Mouse (Mus musculus): ENCODE results near the gene Cd2. TPM values are rescaled to one million over a fixed set of nuclear protein-coding genes. Genes with fewer than 3 reads are reported as not detected.

The Cd2 gene
- under 1 TPM in 1 of 2 experiments, not detected in 1; 0.29 TPM for total RNA-seq (2021)
- long read RNA-seq, experiment 1, result 0 reads
- long read RNA-seq, experiment 2, result 0 reads

DNA sequence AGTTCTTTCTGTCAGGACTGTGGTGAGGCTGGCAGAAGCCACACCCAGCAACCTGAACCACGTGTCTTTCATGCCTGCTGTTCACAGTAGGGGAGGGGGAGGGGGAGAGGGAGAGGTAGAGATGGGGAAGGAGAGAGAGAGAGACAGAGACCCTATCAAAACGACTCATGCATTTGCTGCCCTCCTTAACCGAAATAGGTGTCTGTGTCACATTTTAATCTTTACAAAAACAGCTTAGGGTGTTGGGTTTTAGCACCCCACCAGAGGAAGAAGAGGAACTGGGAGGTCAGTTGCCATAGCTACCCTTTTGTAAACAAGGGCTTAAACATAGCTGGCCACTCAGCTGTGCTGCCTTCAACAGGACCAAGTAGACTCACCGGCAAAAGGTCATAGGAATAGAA lies at the start of gene Cd2:
Cd2 (minus strand) TSS at position 29 of the 401 bp plus-strand sequence.
- DNase-seq, result no peak

DNA sequence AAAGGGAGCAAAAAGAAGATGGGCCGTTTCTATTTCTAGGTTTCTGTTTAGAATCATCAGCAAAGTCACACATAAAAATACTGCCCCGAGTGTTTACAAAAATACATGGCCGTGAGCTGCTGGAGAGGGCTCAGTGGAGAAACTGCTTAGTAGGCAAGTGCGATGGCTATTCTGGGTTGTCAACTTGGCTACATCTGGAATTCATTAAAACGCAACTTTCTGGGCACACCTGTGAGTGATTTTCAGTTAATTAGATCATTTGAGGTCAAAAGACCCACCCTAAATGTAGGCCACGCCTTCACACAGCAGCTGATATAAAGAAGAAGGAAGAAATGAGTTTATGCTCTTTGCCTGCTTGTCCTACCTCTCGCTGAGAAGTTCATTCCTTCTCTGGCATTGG lies 40.9 kb upstream of the Cd2 start:
- no peak for DNase-seq

DNA sequence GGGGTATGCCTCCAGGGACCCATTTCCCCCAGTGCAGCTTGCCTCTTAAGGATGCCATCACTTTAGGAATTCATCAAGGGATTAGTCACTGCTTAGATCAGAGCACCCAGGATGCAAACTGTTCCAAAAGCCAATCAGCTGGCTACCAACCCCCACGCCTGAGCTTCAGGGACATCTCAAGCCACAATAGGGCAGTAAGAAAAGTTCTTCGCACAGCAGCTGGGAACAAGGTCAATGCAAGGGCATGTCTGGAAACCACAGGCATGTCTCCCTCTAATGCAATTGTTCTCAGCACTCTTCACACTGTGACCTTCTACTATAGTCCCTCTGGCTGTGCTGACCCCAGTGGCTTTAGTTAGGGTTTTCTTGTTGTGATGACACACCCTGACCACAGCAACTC lies 39.5 kb upstream of the Cd2 start:
- DNase-seq, result no peak

DNA sequence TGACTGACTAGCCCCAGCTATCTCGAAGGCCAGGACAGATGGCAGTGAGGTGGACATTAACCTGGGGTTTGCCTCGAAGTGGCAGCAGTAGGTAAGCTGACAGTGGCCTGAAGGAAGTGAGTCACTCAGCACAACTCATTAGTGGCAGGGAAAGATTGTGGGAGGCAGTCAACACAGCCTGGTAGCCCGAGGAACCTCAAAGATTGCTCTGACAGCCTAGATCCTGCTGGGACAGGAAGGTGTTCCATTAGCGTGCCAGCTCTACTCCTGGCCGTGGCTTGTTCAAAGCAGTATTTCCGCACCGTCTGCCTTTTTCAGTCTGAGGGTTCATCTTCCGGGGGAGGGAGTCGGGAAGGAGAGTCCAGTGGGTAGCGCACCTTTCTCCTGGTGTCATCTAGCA lies 34.7 kb upstream of the Cd2 start:
- DNase-seq, result no peak

DNA sequence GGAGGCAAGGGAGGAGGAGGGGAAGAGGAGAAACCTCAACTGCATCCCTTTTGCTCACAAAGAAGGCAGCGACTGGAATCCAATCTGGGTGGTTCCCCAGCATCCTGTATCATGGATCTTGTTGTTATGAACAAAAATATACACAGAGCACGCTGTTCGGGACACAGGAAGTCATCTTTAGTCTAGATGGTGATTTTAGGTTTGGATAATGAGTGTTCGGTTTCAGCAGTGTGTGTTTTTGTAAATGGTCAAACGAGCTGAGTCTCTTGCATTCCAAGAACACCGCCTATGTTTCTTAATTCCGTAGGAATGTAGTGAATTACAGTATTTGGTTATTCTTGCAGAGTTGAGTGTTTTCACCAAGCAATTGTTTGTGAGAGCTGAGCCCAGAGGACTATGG lies 33.1 kb upstream of the Cd2 start:
- DNase-seq, result no peak

DNA sequence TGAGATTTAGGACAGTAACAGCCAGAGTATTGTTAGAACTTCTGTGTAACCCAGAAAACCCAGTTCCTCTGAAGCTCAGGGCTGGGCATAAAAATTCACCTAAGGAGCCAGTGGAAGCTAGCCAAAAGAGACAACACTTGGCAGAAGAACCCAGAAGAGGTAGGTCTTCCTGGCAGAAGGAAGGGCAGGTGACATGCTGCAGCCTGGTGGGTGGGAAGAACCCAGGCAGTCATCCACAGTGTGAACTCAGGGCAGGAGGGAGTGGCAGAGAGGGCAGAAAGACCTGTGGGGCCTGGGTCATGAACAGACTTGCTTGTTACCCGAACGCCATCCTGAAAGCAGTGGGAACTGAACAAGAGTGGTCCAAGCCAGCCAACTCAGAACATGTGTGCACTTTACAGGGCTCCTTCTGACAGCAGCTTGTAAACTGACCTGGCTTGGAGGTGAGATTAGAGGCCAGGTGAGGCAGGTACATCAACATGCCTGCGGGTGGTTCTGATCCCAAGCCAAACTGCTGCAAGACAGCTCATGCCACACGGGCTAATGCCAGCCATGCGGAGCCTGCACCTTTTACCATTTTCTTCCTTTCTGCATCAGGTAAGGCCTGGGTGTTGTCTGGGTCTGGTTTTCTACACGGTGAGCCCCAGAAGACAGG lies 30.9 kb upstream of the Cd2 start:
- no peak for DNase-seq

DNA sequence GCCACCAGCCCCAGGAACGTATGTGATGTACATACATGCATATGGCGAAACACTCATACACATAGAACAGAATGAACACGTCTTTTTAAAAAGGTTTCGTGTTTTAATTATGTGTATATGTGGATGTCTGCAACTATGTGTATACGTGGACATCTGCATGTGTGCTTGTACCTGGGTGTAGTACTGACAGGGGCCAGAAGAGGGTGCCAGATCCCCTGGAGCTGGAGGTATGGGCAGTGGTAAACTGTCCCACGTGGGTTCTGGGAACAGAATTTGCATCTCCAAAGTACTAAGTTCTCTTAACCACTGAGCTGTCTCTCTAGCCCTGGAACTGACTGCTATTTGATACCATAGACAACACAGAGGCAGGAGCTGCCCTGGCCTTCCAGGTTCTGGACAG lies 30.4 kb upstream of the Cd2 start:
- no peak for DNase-seq

DNA sequence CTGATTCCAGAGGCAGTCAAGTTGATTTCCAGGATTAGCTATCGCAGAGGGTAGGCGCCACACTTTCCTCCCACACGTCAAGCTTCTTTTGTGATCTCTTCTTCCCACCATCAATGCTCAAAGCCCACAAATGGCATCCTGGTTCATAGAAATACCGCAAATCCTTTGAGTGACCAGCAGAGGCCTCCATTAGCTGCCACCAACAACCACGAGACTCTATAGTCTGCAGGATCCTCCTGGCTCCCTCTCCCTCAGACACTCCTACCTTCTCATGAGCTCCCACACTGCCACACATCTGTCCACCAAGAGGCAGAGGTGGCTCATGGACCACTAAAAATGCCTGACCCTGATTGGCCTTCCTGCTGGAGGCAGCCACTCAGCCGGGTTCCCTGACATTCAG lies 27.2 kb upstream of the Cd2 start:
- DNase-seq, result no peak

DNA sequence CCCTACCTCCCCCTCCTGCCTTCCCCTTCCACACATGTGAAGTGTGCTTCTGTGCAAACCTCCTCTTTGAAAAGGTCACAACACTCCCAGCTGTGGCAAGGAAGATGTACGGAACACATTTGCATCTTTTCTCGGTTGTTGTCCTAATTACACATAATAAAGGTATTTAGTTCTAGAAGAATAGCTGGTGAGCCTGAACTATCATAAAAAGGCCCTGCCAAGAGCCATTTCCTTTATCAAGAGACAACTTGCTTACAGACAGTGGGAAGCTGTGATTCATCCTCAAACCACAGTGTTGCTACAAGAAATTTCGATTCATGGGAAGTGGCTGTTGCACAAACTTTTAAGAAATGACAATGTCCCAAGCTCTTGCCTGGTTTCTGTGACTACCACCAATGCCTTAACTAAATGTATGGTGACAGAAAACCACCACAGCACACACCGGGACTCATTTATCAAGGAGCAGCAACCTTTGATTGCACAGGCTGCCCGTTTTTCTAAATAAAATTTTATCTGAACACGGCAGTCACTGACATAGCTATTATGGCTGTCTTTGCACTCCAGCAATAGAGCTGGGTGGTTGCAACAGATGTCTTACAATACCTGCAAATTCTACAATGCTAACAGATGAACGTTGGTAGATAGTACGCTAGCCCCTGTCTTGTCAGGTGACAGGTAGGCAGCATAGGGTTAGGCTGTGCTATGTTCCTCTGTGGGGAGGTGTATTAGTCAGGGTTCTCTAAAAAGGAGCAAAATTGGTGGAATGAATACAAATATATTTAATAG lies 25.7 kb upstream of the Cd2 start:
- no peak for DNase-seq

DNA sequence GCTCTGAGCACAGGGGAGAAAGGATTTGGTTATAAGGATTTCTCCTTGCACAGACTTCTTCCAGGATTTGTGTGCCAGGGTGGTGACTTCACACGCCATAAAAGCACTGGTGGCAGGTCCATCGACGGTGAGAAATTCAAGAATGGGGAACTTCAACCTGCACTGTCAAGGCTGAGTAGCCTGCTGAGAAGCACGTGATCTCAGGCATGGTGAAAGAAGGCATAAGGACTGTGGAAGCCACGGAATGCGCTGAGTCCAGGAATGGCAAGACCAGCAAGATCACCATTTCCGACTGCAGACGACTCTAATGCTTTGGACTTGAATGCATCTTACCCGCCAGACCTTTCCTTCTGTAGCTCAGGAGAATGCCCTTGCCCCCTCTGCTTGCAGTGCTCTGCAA lies 23.2 kb upstream of the Cd2 start:
- no peak for DNase-seq

DNA sequence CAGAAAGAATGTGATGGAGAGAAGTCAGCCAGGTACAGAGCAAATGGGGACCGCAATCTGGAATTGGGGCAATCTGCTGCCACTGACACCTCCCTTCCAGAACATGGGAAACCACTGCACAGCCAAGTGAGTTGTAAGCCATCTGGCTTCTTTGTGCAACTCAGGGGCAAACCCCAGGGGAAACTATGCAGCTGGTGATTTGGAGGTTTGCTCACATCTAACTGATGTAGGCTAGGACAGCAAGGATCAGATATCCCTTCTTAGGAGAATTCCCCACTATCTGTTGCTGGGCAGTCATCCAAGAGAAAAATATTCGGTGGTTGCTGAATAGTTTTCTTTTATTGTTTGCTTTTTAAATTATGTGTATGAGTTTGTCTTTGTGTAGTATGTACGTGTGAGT lies 21.9 kb upstream of the Cd2 start:
- DNase-seq, result no peak

DNA sequence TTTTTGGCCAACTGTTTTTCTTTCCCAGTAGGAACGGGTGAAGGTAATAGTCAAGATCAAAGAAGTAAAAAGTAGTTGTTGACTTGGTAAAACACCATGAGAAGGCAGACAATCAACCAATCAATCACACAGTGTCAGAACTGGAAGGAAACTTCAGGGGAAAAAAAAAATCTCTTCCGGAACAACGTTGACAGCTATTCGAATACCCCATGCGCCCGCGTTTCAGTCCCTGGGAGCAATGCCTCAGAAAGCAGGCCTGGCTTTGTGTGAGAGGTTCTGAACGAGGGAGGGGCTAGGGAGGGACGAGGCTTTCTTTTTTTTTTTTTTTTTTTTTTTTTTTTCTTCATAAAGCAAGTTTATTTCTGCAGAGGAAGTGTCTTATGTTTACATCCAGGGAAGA lies 18.4 kb upstream of the Cd2 start:
- no peak for DNase-seq

DNA sequence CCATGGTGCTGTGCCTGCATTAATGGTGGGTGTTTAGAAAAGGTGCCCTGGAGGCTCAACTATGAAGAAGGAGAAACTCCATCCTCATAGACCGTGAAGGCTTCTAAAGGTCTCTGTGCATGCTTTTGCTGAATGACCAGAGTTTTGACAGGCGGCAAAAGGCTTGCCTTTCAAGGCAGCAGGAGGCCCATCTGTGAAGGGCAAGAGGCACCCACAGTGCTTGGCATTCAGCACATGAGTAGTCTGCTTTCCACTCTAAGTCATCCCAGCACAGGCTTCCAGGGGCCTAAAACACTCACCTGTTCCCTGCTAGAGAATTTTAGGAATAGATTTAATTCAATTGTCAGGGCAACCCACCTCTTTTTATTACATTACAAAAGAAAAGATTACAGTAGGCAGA lies 17.3 kb upstream of the Cd2 start:
- no peak for DNase-seq

DNA sequence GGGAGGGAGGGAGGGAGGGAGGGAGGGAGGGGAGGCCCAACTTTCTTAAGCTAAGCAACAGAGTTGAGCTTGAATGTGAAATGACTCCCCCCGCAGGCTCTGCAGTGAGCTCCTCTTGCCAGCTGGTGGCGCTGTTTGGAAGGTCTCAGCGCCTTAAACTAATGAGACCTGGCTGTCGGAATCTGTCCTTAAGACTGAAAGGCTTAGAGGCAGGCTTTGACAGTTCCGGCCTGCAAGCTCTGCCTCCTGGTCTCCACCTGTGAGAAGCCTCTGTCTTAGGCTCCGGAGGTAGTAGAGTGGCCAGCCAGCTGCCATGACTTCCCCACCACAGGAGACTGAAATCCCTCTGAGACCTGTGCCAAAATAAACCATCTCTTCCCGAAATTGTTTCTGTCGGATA lies 16.4 kb upstream of the Cd2 start:
- peak; percentile 56 for DNase-seq

DNA sequence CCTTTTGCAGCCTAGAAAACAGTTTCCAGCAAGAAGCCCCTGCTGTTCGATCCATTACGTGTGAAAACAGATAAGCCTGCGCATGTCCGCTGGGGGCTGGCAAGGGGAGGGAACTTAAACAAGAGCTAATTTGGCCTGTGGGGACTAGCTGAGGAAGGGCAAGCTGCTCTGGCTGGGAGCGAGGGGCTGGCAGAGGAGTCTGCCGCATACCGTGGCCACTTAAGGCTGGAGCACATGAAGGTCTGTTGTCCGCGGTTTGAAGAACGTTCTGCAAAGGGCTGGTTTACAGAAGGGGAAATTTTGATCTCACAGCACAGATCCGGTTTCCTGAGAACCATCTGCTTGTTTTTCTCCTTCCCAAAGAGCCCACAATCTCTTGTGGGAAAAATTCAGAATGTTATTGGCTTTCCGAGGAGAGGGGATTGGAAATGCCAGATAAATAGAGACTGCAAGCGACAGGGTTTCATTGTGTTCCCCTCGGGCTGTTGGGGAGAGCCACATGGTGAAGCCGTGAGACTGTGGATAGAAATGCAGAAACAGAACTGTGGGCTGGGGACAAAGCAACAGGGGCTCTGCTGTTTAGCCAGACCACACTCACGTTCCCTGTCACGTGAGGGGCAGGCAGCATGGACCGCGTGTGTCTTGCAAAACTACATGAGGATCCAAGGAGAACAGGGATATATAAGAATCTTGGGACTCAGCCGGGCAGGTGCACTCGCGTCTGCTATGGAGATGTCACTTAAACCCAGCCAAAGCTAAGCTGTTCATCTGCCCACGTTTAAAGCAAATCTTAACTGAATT lies 12.7 kb upstream of the Cd2 start:
- no peak for DNase-seq

DNA sequence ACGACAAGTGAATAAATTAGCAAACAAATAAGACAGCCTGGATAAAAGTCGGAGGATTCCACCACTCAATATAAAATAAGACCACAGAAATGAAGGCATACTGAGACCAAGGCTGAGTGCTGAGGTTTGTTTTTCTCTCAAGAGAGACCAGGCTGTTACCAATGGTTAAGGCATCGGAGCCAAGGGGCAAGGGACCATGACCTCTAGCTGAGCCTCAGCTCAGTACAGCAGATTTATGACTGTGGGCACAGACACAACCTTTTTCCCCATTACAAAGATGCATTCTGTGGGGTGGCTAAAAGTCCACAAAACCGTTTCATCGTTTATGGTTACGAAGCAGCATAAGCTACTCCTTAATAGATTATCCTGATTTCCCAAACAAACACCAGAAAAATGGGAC lies 11.9 kb upstream of the Cd2 start:
- no peak for DNase-seq

DNA sequence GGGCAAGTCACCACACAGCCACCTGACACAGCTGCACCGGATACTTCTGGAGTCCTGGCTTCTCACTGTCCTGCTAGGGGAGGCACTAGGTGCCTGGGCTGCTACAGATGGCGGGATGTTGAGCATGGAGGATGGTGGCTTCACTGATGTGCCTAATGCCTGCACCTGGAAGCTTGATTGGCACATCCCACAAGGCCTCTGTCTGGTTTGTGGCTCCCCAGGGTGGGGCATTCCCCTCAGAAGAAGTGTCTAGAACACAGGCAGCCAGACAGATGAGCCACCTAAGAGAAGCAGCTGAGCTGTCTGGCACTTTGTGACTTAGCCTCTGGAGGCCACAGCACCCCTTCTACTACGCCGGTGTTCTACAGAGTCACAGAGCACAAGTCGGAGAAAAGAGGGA lies 9.5 kb upstream of the Cd2 start:
- DNase-seq, result no peak

DNA sequence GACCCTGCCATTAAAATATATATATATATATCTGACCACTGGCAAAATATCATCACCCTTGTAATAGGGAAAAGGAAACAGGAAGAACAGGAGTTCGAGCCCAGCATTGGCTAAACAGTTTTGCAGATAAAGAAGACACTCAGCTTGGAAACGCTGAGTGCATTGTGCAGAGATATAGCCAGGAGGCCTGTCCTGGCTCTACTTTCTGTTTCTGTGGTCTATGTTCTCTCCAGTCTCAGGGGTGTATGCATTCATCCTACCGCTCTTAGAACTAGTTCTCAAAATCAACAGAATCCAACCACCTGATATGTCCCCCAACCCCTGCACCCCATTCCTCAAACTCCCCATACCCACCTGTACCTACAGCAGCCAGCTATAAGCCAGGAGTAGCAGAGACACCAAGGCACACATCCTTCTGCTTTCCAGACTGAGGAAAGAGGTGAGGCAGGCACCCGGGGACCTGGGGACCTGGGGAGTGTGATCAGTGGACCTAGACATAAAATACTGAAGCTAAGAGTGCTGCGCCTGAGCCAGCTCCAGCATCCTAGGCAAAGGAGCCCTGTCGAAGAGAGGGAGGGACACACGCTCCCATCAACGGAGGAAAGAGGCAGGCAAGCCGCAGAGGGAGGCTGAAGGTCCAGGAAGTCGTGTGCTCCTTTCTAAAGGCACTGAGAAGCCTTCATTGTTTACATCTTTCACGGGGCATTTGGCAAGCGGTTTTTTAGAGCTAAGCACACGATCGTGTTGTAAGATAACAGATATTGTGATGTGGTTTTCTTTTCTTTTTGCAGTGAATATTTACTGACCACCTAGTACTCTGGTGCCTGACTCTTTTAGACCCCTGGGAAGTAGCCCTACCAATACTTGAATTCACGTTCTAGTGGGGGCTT lies 8.4 kb upstream of the Cd2 start:
- no peak for DNase-seq

DNA sequence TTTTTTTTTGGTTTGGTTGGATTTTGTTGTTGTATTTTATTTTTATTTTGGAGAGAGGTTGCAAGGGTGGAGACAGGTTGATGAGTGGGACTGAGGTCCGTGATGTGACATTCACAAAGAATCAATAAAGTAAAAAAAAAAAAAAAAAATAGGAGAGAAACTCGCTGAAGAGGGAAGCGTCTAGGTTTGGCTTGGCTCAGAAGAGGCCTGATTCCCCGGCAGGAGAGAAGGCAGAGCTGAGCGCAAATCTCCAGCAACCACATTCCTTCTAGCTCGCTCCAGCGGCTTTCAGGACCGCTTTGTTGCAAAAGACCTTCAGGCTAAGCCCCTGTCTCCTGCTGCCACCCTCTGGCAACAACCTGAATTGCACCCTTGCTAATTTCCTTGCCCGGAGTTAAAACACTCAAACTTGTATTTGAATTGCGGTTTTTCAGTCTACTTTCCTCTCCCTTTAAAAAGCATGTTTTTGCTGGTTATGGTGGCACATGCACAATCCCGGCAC lies 7.7 kb upstream of the Cd2 start:
- peak; percentile 78 for DNase-seq

DNA sequence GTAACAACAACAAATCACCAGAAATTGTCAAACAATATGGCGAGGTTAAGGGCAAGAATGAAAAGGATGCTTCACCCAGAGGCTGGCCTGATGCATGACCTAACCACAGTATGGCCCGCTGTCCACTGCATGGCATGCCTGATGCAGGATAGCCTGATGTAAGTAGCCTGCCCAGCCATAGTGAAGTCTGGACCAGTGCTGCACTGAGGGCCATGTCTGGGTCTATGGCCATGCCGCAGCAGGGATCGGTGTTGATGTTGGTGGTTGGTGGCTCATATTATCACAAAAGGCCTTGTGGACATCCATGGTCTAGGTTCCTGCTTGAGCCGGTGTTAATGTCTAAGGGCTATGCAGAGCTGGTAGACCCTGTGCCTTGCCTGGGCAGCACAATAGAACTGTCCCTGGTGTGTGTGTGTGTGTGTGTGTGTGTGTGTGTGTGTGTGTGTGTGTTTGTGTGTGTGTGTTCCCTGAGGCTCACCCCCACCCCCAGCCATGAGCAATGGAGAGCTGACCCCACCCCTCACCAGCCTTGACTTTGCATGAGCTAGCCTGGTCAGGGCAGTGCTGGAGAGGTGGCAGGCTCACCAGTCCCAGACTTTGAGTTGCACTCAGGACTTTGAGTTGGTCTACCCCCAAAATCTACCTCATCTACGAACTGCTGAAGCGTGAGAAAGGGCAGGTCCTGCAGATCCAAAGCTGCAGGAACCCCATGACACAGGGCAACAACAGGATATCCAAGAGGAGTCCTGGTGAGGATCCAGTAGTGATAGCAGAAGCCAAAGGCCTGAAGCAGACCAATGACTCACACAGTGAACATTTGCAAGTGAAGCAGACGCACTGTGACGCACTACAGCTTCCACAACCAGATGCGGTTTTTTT lies 7.0 kb upstream of the Cd2 start:
- peak; percentile 56 for DNase-seq

DNA sequence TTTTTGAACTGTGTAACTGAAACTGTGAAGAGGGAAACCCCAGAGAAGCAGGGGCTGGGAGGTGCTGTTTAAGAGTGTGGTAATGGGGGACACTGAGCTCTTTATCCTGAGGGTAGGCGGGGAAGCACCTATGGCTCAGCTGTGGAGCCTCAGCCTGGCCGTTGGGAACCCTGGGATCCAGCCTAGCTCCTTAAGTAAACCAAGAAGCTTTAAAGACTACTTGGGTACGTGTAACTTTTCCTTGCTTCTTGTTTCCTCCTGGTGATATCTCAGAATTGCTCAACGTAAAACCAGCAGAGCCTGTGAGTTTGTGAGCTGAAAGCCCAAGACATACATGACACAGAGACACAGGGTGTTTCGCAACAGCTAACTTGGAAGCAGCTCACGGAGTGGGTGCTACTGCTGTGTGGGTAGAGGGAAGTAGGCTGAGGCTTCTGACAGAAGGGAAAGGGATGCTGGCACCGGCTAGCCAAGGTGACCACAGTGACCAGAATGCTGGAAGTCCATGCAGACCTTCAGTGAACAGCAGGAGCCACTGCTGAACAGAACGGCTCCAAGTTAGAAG lies 5.9 kb upstream of the Cd2 start:
- no peak for DNase-seq
